Mouse (Mus musculus) forelimb bud, embryonic 11.5 days (tissue): ENCODE data around the gene Spo11.

ENCODE experiments used
- DNase-seq: peaks from one replicate; pipeline ENCODE4 v3.0.0-alpha.2; 2012; ENCODE audit warnings: low read depth, low spot score

Spo11 gene

GRCm38 (mm10) chr2:172977409-172978130 is at the start of gene Spo11:
Gene Spo11 (plus strand): TSS chr2:172977700.
- peak; percentile 52 for DNase-seq

- no peak for DNase-seq
These were observed 47.5 kb upstream of the Spo11 start for GRCm38 (mm10) chr2:172929905-172930436.

GRCm38 (mm10) chr2:172931137-172931898 is 46.2 kb upstream of the Spo11 start:
- DNase-seq, result no peak

GRCm38 (mm10) chr2:172933631-172934419 is 43.7 kb upstream of the Spo11 start:
- DNase-seq, result peak; percentile 89

GRCm38 (mm10) chr2:172934420-172934788 is 43.1 kb upstream of the Spo11 start:
- no peak for DNase-seq

GRCm38 (mm10) chr2:172934891-172935740 is 42.4 kb upstream of the Spo11 start:
- DNase-seq, result no peak

- no peak for DNase-seq
These were observed 41.5 kb upstream of the Spo11 start for GRCm38 (mm10) chr2:172935776-172936562.

- no peak for DNase-seq
These were observed 40.7 kb upstream of the Spo11 start for GRCm38 (mm10) chr2:172936844-172937243.

GRCm38 (mm10) chr2:172937326-172938190 is 39.9 kb upstream of the Spo11 start:
- DNase-seq, result no peak

- no peak for DNase-seq
These were observed 38.5 kb upstream of the Spo11 start for GRCm38 (mm10) chr2:172938761-172939638.

- DNase-seq, result no peak
These were observed 37.9 kb upstream of the Spo11 start for GRCm38 (mm10) chr2:172939639-172940002.

GRCm38 (mm10) chr2:172940003-172940798 is 37.3 kb upstream of the Spo11 start, which contains the start of gene Bmp7:
Gene Bmp7 (minus strand): TSS chr2:172940321.
- peak; percentile 84 for DNase-seq

GRCm38 (mm10) chr2:172940799-172941163 is 36.7 kb upstream of the Spo11 start:
- DNase-seq, result no peak

- no peak for DNase-seq
These were observed 28.4 kb upstream of the Spo11 start for GRCm38 (mm10) chr2:172949051-172949450.

- no peak for DNase-seq
These were observed 27.3 kb upstream of the Spo11 start for GRCm38 (mm10) chr2:172950119-172950676.

- DNase-seq, result no peak
These were observed 26.8 kb upstream of the Spo11 start for GRCm38 (mm10) chr2:172950722-172951121.

- DNase-seq, result no peak
These were observed 25.5 kb upstream of the Spo11 start for GRCm38 (mm10) chr2:172951976-172952375.
